In the genomic region with DNA sequence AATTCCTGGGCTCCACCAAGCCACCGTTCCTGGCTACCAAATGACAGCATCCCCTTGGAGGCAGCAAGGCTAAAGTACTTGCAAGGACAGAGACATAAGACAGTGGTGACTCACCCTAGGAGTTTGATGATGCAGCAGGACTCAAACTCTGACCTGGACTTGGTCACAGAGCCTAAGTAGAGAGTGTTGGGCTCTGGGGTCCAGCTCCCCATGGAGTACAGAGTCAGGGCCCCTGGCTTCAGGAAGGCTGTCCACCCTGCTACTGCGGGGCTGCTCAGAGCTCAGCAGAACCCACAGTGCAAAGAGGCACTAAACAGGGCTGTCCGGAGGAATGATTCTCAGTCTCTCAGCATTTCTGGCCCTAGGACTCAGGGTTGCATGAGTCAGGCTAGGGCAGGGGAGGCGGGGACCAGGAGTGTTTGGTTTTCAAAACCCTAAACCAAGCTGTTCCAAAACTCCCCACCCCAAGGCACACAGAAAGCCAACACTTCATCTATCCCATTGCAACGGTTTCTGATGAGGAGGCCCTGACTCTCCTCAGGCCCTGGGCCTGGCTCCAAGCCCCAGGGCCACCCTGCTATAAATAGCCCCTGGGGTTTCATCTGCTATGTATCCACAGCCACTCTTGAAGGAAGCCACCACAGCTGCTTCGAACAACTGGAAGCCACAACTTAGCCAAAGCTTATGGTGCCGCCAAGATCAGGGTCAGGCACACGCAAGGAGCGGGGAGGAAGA, we compare ENCODE assay signal across 8 mouse cellular contexts.
A peak's percentile ranks its signal among the peaks of the same experiment; 100 is the strongest.
DNase-seq lines count a peak whose midpoint lies in the region; ATAC-seq and TF ChIP-seq lines count a peak whose summit lies in the region.

No protein-coding gene starts in this region.

- ATAC-seq in forebrain, postnatal 0 days, result no peak
- ATAC-seq in intestine, embryonic 16.5 days, result peak; percentile 42; the same call in 1 of the 2 replicates
- ATAC-seq in lung, embryonic 16.5 days (ENCODE audit: low read depth), result peak; percentile 85

- 74% methylated on average over 9 of the region's 9 CpGs for WGBS in forebrain, embryonic 10.5 days
- 62% methylated on average over 9 of the region's 9 CpGs for WGBS in forebrain, postnatal 0 days
- 47% methylated on average over 9 of the region's 9 CpGs for WGBS in intestine, embryonic 16.5 days
- 23% methylated on average over 9 of the region's 9 CpGs for WGBS in lung, embryonic 16.5 days
- WGBS in cerebellum, adult 2 months, result 58% methylated on average over 9 of the region's 9 CpGs

- H3K9me3 ChIP-seq in forebrain, embryonic 10.5 days, result no peaks in the 10 kb centered on the region
- no peaks in the 10 kb centered on the region for H3K9me3 ChIP-seq in forebrain, postnatal 0 days (ENCODE audit: low read length)
- H3K9me3 ChIP-seq in intestine, embryonic 16.5 days (ENCODE audit: control insufficient read depth, low read length), result no peaks in the 10 kb centered on the region
- H3K9me3 ChIP-seq in lung, embryonic 16.5 days (ENCODE audit: control insufficient read depth, low read length), result no peaks in the 10 kb centered on the region

- H3K4me2 ChIP-seq in forebrain, postnatal 0 days (ENCODE audit: low read depth), result no peak overlapping the region
- H3K4me2 ChIP-seq in intestine, embryonic 16.5 days (ENCODE audit: low read depth, low read length), result no peak overlapping the region
- H3K4me2 ChIP-seq in lung, embryonic 16.5 days (ENCODE audit: low read depth, low read length), result peak overlapping the region; percentile 51

- H3K27me3 ChIP-seq in forebrain, embryonic 10.5 days (ENCODE audit: poor library complexity, severe bottlenecking), result no peaks in the 10 kb centered on the region
- H3K27me3 ChIP-seq in forebrain, postnatal 0 days (ENCODE audit: insufficient read depth, low read length), result no peaks in the 10 kb centered on the region
- no peaks in the 10 kb centered on the region for H3K27me3 ChIP-seq in intestine, embryonic 16.5 days (replicated peaks; ENCODE audit: control insufficient read depth, insufficient read depth, low read length)
- no peaks in the 10 kb centered on the region for H3K27me3 ChIP-seq in lung, embryonic 16.5 days (ENCODE audit: control insufficient read depth, insufficient read depth, low read depth, low read length)
- no peaks in the 10 kb centered on the region for H3K27me3 ChIP-seq in cerebellum, adult 2 months (ENCODE audit: control insufficient read depth, insufficient read depth, low read length)

- no peak for TF ChIP-seq CTCF in forebrain, postnatal 0 days (IDR thresholded peaks at IDR 0.05; ENCODE audit: low read depth)
- no peak for TF ChIP-seq CTCF in cerebellum, adult 2 months (IDR thresholded peaks at IDR 0.05; ENCODE audit: borderline replicate concordance, insufficient read depth, low read depth, low read length)

- TF ChIP-seq POLR2A in cerebellum, adult 2 months (IDR thresholded peaks at IDR 0.05; ENCODE audit: borderline replicate concordance, insufficient read depth, low read length), result no peak

- H3K4me3 ChIP-seq in forebrain, embryonic 10.5 days, result no peak overlapping the region
- H3K4me3 ChIP-seq in forebrain, postnatal 0 days (ENCODE audit: low read depth, low read length), result no peak overlapping the region
- no peak overlapping the region for H3K4me3 ChIP-seq in intestine, embryonic 16.5 days (ENCODE audit: low read length)
- H3K4me3 ChIP-seq in lung, embryonic 16.5 days (ENCODE audit: low read length), result peak overlapping the region; percentile 35
- H3K4me3 ChIP-seq in cerebellum, adult 2 months (replicated peaks; ENCODE audit: insufficient read depth, low read depth, low read length), result no peak overlapping the region

- H3K9ac ChIP-seq in forebrain, postnatal 0 days, result no peak overlapping the region
- H3K9ac ChIP-seq in intestine, embryonic 16.5 days (ENCODE audit: low read depth, low read length), result no peak overlapping the region; the same call in 1 of the 2 replicates
- peak overlapping the region; percentile 31; the same call in 1 of the 2 replicates for H3K9ac ChIP-seq in lung, embryonic 16.5 days (ENCODE audit: low read length)

- H3K4me1 ChIP-seq in forebrain, embryonic 10.5 days, result peaks cover 41% of the 10 kb centered on the region
- H3K4me1 ChIP-seq in forebrain, postnatal 0 days (ENCODE audit: insufficient read depth), result no peaks in the 10 kb centered on the region
- peaks cover 34% of the 10 kb centered on the region for H3K4me1 ChIP-seq in intestine, embryonic 16.5 days (ENCODE audit: control insufficient read depth, insufficient read depth, low read length)
- H3K4me1 ChIP-seq in lung, embryonic 16.5 days (replicated peaks; ENCODE audit: control insufficient read depth, insufficient read depth, low read length), result peaks cover 82% of the 10 kb centered on the region
- H3K4me1 ChIP-seq in cerebellum, adult 2 months (ENCODE audit: control insufficient read depth, insufficient read depth, low read length), result no peaks in the 10 kb centered on the region

- peaks cover 4% of the 10 kb centered on the region; the same call in 1 of the 2 replicates for H3K36me3 ChIP-seq in forebrain, embryonic 10.5 days (replicated peaks)
- H3K36me3 ChIP-seq in forebrain, postnatal 0 days (ENCODE audit: insufficient read depth), result no peaks in the 10 kb centered on the region
- H3K36me3 ChIP-seq in intestine, embryonic 16.5 days (ENCODE audit: control insufficient read depth, insufficient read depth, low read length), result no peaks in the 10 kb centered on the region
- peaks cover 12% of the 10 kb centered on the region; the same call in 1 of the 2 replicates for H3K36me3 ChIP-seq in lung, embryonic 16.5 days (ENCODE audit: control insufficient read depth, insufficient read depth, low read length)

- no peak for DNase-seq in forebrain, embryonic 10.5 days (ENCODE audit: extremely low spot score, low spot score)
- DNase-seq in forebrain, postnatal 0 days, result no peak
- peak; percentile 98 for DNase-seq in fibroblast of lung, adult 2 months (ENCODE audit: low read depth)
- DNase-seq in embryo, embryonic 11 days, result no peak
- DNase-seq in cerebellum, postnatal 4 days (ENCODE audit: low spot score in 2 of 2), result no peak
- no peak for DNase-seq in cerebellum, adult 2 months

- peak overlapping the region; percentile 78 for H3K27ac ChIP-seq in forebrain, embryonic 10.5 days
- no peak overlapping the region for H3K27ac ChIP-seq in forebrain, postnatal 0 days (ENCODE audit: low read depth, low read length)
- H3K27ac ChIP-seq in intestine, embryonic 16.5 days (ENCODE audit: low read length), result peak overlapping the region; percentile 65
- H3K27ac ChIP-seq in lung, embryonic 16.5 days (ENCODE audit: low read length), result peak overlapping the region; percentile 88
- no peak overlapping the region for H3K27ac ChIP-seq in cerebellum, adult 2 months (ENCODE audit: insufficient read depth, low read length)

Comparison
In these comparisons a context has a peak if more than half of its experiments do, and no peak if none do; other contexts are left out.
1. H3K27ac ChIP-seq: peak in forebrain, embryonic 10.5 days (single experiment), intestine, embryonic 16.5 days (single experiment) and lung, embryonic 16.5 days (single experiment); none in forebrain, postnatal 0 days (single experiment) and cerebellum, adult 2 months (single experiment).